Mouse (Mus musculus) G1E (cell line): Measurements from ENCODE around the gene Diexf. TPM values are rescaled to one million over a fixed set of nuclear protein-coding genes. Genes with fewer than 3 reads are reported as not detected.
A peak's percentile ranks its signal among the peaks of the same experiment; 100 is the strongest.

Source experiments
- ATAC-seq: 2 replicates; pipeline ENCODE4 v1.8.0; 2016; ENCODE audit warnings: mild to moderate bottlenecking; ENCODE audit not compliant: insufficient number of reproducible peaks, poor library complexity, low FRiP score, severe bottlenecking; ENCODE audit errors: extremely low read depth
- DNase-seq: peaks from one replicate; pipeline ENCODE4 v3.0.0; 2012; ENCODE audit warnings: low spot score
- H3K27me3 ChIP-seq: 2 replicates; pipeline ENCODE4 v1.6.1; 2012; ENCODE audit warnings: mild to moderate bottlenecking, low read length, inconsistent platforms; ENCODE audit not compliant: insufficient read depth
- H3K36me3 ChIP-seq: replicated peaks from 2 replicates; pipeline ENCODE3; 2012; ENCODE audit warnings: mild to moderate bottlenecking, inconsistent platforms
- H3K4me1 ChIP-seq: 2 replicates; pipeline ENCODE4 v1.6.1; 2012; ENCODE audit warnings: low read depth, low read length, inconsistent platforms, mixed read lengths; ENCODE audit not compliant: insufficient read depth
- H3K4me3 ChIP-seq: 2 replicates; pipeline ENCODE4 v1.5.1; 2012; ENCODE audit warnings: low read depth, mild to moderate bottlenecking, inconsistent platforms, low read length, moderate library complexity, mixed read lengths
- H3K9me3 ChIP-seq: replicated peaks from 2 replicates; pipeline ENCODE4 v1.6.1; 2012; ENCODE audit warnings: inconsistent platforms
- CTCF ChIP-seq: IDR thresholded peaks from 2 replicates; pipeline ENCODE4 v1.5.1; 2012; ENCODE audit warnings: low read depth, low read length, inconsistent platforms, mixed read lengths
- GATA1 ChIP-seq: IDR thresholded peaks from 2 replicates; pipeline ENCODE4 v1.6.1; 2012; ENCODE audit warnings: borderline replicate concordance, low read length, inconsistent platforms, mixed read lengths
- GATA2 ChIP-seq: IDR thresholded peaks from 2 replicates; pipeline ENCODE4 v1.6.1; 2012; ENCODE audit warnings: low read depth, low read length, inconsistent platforms, borderline replicate concordance
- POLR2AphosphoS5 ChIP-seq: IDR thresholded peaks from 2 replicates; pipeline ENCODE4 v1.6.1; 2012; ENCODE audit warnings: low read depth, low read length, inconsistent platforms; ENCODE audit not compliant: insufficient replicate concordance
- TAL1 ChIP-seq: conservative IDR thresholded peaks from 2 replicates; pipeline ENCODE4 v1.6.1; 2012; ENCODE audit warnings: low read depth, low read length, inconsistent platforms, mixed read lengths
- polyA plus RNA-seq: library from polyadenylated mRNA; stranded (reverse); fragments of >175 nt; gene quantifications from 2 replicates; pipeline ENCODE4 v1.2.3, GENCODE M21; 2012
- total RNA-seq, 2 experiments: library from RNA; stranded (forward) in 1 of 2; stranded (reverse) in 1 of 2; fragments of 200-1000 nt in 1 of 2; fragments of >200 nt in 1 of 2; fragmentation: Nextera tagmentation in 1 of 2; gene quantifications; 2 replicates each; pipeline ENCODE4 v1.2.3; 2014 to 2017

The Diexf gene
- 13.2 and 23.9 TPM in 2 replicates for total RNA-seq (2014; fragmentation: Nextera tagmentation)
- 20.7 and 28.0 TPM in 2 replicates for total RNA-seq (2017)
- polyA plus RNA-seq: 3.0 and 3.4 TPM in 2 replicates

DNA sequence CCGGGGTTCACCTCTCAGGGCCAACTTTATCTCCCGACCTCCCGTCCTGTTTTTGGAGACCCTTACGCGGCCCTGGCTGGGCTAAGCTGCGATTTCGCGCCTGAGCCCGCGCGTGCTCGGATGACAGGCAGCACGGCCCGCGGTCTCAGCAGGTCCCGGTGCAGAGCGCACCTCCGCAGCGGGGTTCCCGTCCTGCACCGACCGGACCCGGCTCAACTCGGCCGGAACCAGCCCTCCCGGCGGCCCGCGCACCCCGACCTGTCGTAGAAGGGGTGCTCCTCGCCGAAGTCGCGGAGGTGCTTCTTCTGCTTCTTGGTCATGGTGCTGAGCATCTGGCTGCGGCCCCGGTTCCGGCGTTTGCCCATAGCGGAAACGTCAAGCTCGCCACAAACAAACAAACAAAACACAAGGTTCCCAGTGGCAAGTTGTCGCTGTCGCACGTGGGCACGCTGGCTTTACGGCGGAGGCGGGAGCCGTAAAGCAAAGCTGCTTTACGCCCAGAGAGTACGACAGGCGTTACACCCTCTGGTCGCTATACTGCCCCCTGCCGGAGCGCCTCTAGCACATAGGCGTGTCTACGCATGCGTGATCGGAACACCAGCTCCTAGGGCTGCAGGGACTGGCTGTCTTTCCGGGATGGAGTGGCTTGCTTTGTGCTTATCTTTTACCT, at the start of gene Diexf:
Gene Diexf (minus strand): TSS at position 487 of the 670 bp plus-strand sequence.
- Histone ChIP-seq H3K27me3 (peaks cover 5% of the 10 kb centered on the region; the same call in 1 of the 2 replicates), H3K9me3 (no peaks in the 10 kb centered on the region), H3K4me3 (peak within 1 kb of the TSS; percentile 99), H3K4me1 (peaks cover 24% of the 10 kb centered on the region), H3K36me3 (peaks cover 27% of the 10 kb centered on the region)
- ATAC-seq (peak; percentile 82), DNase-seq (peak; percentile 89)
- TF ChIP-seq POLR2AphosphoS5 (no peak), GATA2 (no peak), CTCF (peak; percentile 87), TAL1 (no peak), GATA1 (no peak)

DNA sequence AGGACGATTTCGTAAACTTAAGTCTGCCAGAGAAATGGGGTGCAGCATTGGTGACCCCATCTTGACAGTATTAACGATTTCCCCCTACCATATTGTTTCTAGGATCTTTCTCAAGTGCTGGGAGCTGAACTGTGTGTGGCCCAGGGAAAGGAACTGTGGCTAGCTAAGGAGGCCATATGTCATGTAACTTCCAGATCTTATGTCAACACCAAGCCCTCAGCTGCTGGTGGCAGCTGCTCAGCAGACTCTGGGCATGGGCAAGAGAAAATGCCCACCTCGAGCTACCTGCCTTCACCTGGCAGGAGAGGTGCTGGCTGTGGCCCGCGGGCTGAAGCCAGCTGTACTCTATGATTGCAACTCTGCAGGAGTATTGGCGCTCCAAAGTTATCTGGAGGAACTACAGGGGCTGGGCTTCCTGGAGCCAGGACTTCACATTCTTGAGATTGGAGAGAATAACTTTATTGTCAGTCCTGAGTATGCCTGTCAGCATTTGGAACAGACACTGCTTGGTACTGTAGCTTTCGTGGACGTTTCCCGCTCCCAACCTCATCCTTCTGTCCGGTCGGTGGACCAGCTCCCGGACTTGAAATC, 44.2 kb upstream of the Diexf start:
- ATAC-seq: no peak
- Histone ChIP-seq H3K36me3 (peaks cover 28% of the 10 kb centered on the region), H3K9me3 (no peaks in the 10 kb centered on the region), H3K4me3 (peak overlapping the region; percentile 79), H3K27me3 (peaks cover 2% of the 10 kb centered on the region; the same call in 1 of the 2 replicates), H3K4me1 (peaks cover 36% of the 10 kb centered on the region)
- no peak for DNase-seq
- no peak for TF ChIP-seq POLR2AphosphoS5

DNA sequence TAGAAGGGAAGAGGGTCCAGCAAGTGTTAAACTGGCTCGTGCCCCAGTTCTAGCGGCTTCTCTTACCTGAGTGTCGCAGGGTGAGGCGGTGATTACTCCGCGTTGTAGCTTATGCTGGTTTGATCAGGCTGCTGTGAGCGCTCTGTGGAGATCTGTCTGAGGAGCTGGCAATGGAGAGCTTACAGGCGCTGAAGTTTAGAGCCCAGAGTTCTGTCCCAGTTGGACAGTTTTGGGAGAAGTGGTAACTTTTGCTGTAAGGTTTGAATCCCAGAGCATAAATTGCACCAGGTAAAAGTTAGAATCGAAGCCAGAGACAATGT, 43.7 kb upstream of the Diexf start:
- H3K4me1 ChIP-seq: peaks cover 36% of the 10 kb centered on the region

DNA sequence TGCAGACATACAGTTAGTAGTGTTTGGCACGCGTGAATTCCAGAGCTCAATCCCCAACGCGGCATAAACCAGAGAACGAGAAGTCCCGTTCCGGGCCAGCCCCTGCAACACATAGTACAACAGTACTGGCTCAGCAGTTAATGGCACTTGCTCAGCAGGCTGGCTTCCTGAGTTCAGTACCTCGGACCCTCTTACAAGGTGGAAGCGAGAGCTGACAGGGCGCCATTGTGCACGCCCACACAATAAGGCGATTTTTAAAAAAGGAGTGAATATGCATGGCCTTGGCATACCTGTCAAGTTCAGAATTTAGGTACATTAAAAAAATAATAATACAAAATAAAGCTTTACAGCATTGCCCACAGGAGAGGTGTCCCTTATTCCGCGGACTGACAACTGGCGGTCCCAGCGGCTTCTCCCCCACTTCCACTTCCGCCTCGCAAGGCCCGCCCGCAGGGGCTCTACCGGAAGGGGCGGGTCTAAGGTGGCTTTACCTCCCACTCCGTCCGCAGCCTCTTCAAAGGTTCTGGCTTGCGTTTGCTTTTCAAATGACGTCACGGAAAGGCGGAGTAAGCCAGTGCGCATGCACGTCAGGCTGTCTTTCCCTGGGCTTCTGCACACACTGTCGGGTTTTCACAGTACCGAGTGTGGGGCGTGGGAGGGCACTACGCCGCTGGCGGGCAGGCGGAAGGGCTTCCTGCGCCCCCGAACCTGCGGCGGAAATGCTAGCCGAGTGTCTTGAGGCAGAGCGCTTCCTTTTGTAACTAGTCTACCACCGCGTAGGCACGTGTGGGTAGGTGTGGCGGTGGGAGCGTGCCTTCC, 43.1 kb upstream of the Diexf start:
- H3K27me3 ChIP-seq: peaks cover 6% of the 10 kb centered on the region
- H3K4me1 ChIP-seq: peaks cover 36% of the 10 kb centered on the region
- H3K9me3 ChIP-seq: no peaks in the 10 kb centered on the region
- ATAC-seq (peak; percentile 93), DNase-seq (peak; percentile 87)
- peaks cover 27% of the 10 kb centered on the region for H3K36me3 ChIP-seq
- H3K4me3 ChIP-seq: peak overlapping the region; percentile 79
- TF ChIP-seq TAL1 (no peak), GATA2 (no peak), POLR2AphosphoS5 (no peak), GATA1 (no peak), CTCF (no peak)

More for the DNA sequence above, 43.7 kb upstream of the Diexf start:
- no peak for ATAC-seq
- peaks cover 4% of the 10 kb centered on the region; the same call in 1 of the 2 replicates for H3K27me3 ChIP-seq
- no peak for DNase-seq
- no peak for TF ChIP-seq POLR2AphosphoS5
- TF ChIP-seq GATA1: no peak
- TF ChIP-seq GATA2: no peak
- no peak for TF ChIP-seq CTCF
- no peak for TF ChIP-seq TAL1
- H3K4me3 ChIP-seq: peak overlapping the region; percentile 79
- no peaks in the 10 kb centered on the region for H3K9me3 ChIP-seq
- H3K36me3 ChIP-seq: peaks cover 28% of the 10 kb centered on the region

DNA sequence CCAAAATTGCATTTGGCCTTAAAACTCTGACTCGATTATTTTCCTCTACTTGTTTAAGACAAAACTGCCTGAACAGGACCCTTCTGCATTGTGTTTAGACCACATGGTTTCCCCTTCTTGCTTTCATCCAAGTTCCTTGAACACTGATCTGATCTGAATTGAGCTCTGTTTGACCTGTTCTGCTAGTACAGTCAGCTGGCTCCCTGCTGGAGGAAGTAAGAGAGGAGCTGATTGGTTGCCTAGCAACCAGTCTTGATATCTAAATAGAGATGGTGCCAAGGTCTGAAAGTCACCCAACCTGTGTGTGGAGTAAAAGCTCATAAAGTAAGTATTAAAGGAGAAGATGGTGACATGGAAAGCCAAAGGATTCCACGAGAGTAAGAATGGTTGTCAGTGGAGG, 39.8 kb upstream of the Diexf start:
- ATAC-seq: no peak
- H3K9me3 ChIP-seq: no peaks in the 10 kb centered on the region
- peaks cover 12% of the 10 kb centered on the region for H3K36me3 ChIP-seq
- H3K4me3 ChIP-seq: no peak overlapping the region
- peaks cover 33% of the 10 kb centered on the region for H3K27me3 ChIP-seq
- DNase-seq: no peak
- no peak for TF ChIP-seq POLR2AphosphoS5
- no peak for TF ChIP-seq GATA2
- TF ChIP-seq GATA1: no peak
- TF ChIP-seq TAL1: no peak
- TF ChIP-seq CTCF: no peak
- H3K4me1 ChIP-seq: peaks cover 26% of the 10 kb centered on the region

DNA sequence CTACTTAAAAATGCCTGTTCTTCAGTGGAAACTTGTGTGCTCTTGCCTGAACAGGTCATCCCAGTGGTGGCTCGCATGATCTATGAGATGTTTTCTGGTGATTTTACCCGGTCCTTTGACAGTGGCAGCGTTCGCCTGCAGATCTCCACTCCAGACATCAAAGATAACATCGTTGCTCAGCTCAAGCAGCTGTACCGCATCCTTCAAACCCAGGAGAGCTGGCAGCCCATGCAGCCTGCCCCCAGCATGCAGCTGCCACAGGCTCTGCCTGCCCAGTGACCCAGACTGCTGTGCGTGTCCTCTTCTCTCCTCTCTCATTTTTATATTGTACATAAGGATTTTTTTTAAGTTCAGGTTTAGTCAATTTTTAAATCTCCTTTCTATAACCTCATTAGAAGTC, 39.2 kb upstream of the Diexf start:
- H3K4me3 ChIP-seq: no peak overlapping the region
- TF ChIP-seq TAL1 (no peak), GATA1 (no peak), POLR2AphosphoS5 (no peak)
- peaks cover 20% of the 10 kb centered on the region for H3K4me1 ChIP-seq
- H3K36me3 ChIP-seq: peaks cover 5% of the 10 kb centered on the region
- ATAC-seq (no peak), DNase-seq (no peak)
- H3K9me3 ChIP-seq: no peaks in the 10 kb centered on the region
- H3K27me3 ChIP-seq: peaks cover 38% of the 10 kb centered on the region
